8 mouse cellular contexts compared by ENCODE assay signal in the genomic region with DNA sequence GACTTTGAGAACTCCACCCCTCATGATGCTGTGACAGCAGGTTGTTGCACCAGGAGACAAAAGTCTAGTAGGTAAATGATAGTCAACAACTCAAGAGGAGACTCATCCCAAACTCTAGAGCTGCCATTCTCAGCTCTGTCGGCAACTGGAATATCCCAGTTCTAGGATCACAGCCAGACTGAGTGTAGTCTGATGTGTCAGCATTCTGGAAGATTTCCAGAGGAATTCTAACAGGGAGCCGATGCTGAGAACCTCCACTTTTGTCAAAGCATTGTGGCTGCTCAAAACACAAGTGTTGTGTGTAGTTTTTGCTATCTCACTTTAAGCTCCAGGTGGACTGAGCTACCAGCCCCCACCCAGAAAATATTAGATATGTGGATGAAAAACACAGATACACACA.
DNase-seq lines count a peak whose midpoint lies in the region.

No protein-coding gene starts in this region.

- peak; percentile 70 for DNase-seq in heart, adult 11 months
- no peak for DNase-seq in heart, postnatal 25 days (ENCODE audit: low spot score)
- peak; percentile 47 for DNase-seq in right cerebral cortex, adult 18-20 months
- DNase-seq in right cerebral cortex, postnatal 14 days, result no peak
- peak; percentile 49 for DNase-seq in layer of hippocampus, adult 9-10 months (ENCODE audit: low spot score)
- no peak for DNase-seq in thymus, postnatal 14 days
- DNase-seq in c-Kit-positive CD71-positive TER-119-positive erythroid progenitor cells, embryonic 14.5 days (ENCODE audit: low spot score), result no peak
- DNase-seq in cerebellum, postnatal 25 days, result no peak

- intact Hi-C loops in heart, postnatal 25 days (cut with DNase I), result no loop called here

Comparison
In these comparisons a context has a peak if more than half of its experiments do, and no peak if none do; other contexts are left out.
1. DNase-seq: peak in heart, adult 11 months (single experiment), right cerebral cortex, adult 18-20 months (single experiment) and layer of hippocampus, adult 9-10 months (single experiment); none in heart, postnatal 25 days (single experiment), right cerebral cortex, postnatal 14 days (single experiment), thymus, postnatal 14 days (single experiment), c-Kit-positive CD71-positive TER-119-positive erythroid progenitor cells, embryonic 14.5 days (single experiment) and cerebellum, postnatal 25 days (0 of 2).